Mouse (Mus musculus) liver, postnatal 0 days (tissue): ENCODE measurements around the gene Thsd4.

ENCODE experiments used
- CTCF ChIP-seq: sonication (generic); IDR thresholded peaks from 2 replicates; pipeline ENCODE4 v1.5.1; 2016; ENCODE audit warnings: antibody characterized with exemption, low read depth
- EP300 ChIP-seq: IDR thresholded peaks from 2 replicates; pipeline ENCODE4 v1.6.1; 2016; ENCODE audit warnings: antibody characterized with exemption, low read depth, mild to moderate bottlenecking

DNA sequence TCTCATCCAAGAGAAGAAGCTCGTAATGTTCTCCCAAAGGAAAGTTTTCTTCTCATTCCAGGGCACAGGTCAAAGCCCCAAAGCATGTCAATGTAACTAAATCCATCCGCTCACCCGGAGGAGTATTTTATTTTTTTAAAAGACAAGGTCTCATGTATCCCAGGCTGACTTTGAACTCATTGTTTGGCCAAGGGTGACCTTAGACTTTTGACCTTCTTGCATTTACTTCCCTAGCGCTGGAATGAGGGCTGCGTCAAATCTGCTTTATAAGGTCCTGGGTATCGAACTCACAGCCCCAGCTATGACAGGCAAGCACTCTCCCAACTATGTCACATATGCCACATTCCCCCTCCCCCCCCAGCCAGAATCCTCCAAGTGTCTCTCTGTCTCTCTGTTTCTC, 137.1 kb downstream of the Thsd4 start:
- TF ChIP-seq CTCF, result no peak
- TF ChIP-seq EP300, result no peak
